Mouse (Mus musculus) cerebellum, adult 2 months (tissue): ENCODE measurements around the gene Gm49486.

ENCODE experiments used
- CTCF ChIP-seq: fragments of 200-500 bp; IDR thresholded peaks from 2 replicates; pipeline ENCODE4 v1.5.1; 2011; ENCODE audit warnings: low read depth, mild to moderate bottlenecking, control low read depth, low read length, moderate library complexity, borderline replicate concordance; ENCODE audit not compliant: insufficient read depth
- POLR2A ChIP-seq: fragments of 200-500 bp; IDR thresholded peaks from 2 replicates; pipeline ENCODE4 v1.6.1; 2011; ENCODE audit warnings: low read length, control low read depth, borderline replicate concordance; ENCODE audit not compliant: insufficient read depth

- TF ChIP-seq POLR2A (no peak), CTCF (no peak)
Observed at GRCm38 (mm10) chr15:79303725-79304124, 74.5 kb downstream of the Gm49486 start.
